Mouse (Mus musculus): ENCODE measurements around the gene Ptprcap. TPM values are rescaled to one million over a fixed set of nuclear protein-coding genes. Genes with fewer than 3 reads are reported as not detected.
A peak's percentile ranks its signal among the peaks of the same experiment; 100 is the strongest.

Ptprcap gene
- total RNA-seq, 2 experiments from 2014 or later: 1.2 to 1.6 TPM

GRCm38 (mm10) chr19:4146366-4147021, 6.9 kb upstream of the Ptprcap start:
- intact Hi-C loops (cut with DNase I): no loop called here
- no peak for DNase-seq

GRCm38 (mm10) chr19:4147022-4147405, 6.4 kb upstream of the Ptprcap start:
- intact Hi-C loops (cut with DNase I): no loop called here
- no peak for DNase-seq

DNA sequence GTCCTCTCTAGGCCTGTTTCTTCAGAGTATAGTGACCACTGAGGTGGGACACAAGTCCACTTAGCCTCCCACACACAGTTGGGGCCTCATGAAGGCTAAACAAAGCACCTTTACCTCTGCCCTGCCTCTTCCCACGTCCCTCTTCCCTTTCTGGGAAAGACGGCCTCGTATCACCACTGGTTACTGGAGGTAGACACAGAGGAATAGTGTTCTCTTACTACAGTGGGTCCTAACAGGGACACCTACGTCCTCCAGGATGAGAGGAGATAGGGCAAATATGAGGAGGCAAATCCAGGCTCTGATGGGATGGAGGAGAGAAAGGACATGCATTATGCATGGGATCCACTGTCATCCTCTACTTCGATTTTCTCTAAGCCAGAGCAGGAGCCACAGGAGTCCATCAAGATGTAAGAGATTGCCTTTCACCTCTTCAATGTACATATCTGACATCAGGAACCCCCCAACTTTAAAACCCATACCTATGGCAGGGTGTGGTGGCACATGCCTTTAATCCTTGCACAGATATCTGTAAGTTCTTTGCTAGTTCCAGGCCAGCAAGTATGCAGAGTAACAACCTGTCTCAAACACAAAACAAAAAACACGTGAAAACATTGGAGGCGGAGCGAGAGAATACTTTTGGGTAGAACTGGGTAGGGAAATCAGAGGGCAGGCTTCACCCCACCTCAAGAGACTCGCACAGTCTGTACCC, 5.5 kb upstream of the Ptprcap start:
- intact Hi-C loops (cut with DNase I): no loop called here
- no peak for DNase-seq

DNA sequence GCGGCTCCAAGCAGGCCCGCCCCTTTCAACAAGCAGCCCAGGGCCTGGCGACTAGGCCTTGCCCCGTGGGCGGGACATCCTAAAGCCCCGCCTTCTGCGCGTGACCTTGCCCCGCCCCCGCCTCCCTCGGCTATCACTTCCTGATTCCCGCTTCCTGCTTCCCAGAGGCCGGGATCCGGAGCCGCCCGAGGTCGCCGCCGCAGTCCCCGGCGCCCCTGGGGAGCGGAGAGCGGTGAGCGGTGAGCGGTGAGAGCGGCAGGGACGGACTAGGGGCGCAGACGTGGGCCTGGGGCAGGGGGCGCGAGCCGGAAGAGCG, 5.0 kb upstream of the Ptprcap start, which contains the start of gene Coro1b:
Gene Coro1b (plus strand): TSS at position 129 of the 316 bp plus-strand sequence.
- DNase-seq: peak; percentile 96
- intact Hi-C loops (cut with DNase I): no loop called here

DNA sequence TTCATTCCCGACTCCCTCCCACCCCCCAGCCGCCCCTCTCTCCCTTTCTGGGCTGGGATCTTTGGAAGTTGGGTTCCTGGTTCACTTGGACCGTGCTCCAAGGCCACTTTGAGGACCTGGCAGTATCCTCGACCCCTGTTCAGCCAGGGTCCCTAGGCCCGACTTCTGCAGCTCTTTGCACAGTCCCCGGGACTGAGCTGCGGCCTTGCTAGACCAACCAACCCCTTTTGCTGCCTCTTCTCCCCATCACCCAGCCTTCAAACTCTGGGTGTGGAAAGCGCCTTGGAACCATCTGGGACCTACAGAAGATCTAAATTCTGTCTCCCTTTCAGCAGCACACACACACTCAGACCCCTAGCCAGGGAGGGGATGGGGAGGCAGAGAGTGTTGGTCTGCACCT, 4.6 kb upstream of the Ptprcap start:
- DNase-seq: no peak
- intact Hi-C loops (cut with DNase I): no loop called here

DNA sequence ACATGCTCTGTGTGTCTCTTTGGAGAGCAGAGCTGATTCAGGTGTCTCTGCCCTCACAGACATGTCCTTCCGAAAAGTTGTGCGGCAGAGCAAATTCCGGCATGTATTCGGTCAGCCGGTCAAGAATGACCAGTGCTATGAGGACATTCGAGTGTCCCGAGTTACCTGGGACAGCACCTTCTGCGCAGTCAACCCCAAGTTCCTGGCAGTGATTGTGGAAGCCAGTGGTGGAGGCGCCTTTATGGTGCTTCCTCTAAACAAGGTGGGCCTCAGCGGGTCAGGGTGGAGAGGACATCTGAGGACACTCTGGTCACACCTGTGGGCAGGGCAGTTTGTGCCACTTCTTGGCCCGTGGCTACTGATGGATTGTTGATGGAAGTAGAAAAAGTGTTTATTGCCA, 4.1 kb upstream of the Ptprcap start:
- intact Hi-C loops (cut with DNase I): no loop called here
- no peak for DNase-seq

DNA sequence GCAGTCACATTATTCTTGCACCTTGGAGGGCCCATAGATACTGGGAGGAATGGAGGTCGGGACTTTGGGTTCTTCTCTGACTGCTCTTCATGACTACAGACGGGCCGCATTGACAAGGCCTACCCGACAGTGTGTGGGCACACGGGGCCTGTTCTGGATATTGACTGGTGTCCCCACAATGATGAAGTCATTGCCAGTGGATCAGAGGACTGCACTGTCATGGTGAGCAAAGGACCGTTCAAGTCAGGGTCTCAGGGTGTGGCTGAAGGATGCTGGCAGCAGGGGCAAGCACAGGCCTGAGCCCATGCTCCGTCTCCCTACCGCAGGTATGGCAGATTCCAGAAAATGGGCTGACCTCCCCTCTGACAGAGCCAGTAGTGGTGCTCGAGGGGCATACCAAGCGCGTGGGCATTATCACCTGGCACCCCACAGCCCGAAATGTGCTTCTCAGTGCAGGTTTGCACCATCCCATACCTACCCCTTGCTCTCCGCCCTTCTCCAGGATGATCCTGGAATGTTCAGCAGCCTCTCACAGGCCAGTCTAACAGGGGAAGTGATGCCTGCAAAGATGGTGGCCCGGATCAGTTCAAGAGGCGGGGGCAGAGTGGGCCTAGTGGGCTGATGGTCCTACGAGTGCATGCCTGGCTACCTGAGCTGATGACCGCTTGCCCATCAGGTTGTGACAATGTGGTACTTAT, 3.5 kb upstream of the Ptprcap start:
- DNase-seq: no peak
- intact Hi-C loops (cut with DNase I): no loop called here

GRCm38 (mm10) chr19:4150567-4151487, 2.6 kb upstream of the Ptprcap start:
- intact Hi-C loops (cut with DNase I): no loop called here
- no peak for DNase-seq

DNA sequence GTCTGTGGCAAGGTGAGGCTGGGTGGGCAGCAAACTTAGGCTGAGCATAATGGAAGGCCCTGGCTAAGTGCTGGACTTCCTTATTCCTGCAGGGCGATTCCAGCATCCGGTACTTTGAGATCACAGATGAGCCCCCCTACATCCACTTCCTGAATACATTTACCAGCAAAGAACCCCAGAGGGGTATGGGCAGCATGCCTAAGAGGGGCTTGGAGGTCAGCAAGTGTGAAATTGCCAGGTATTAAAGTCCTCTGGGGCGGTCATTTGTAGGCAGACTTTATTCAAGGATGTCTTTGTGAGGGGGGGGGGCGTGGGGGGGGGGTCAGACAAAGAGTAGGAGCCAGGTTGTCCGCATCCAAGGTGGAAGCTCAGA, 1.9 kb upstream of the Ptprcap start:
- no peak for DNase-seq
- intact Hi-C loops (cut with DNase I): no loop called here

GRCm38 (mm10) chr19:4151898-4152297, 1.5 kb upstream of the Ptprcap start:
- DNase-seq: no peak
- intact Hi-C loops (cut with DNase I): no loop called here

GRCm38 (mm10) chr19:4152445-4153231, 766 bp upstream of the Ptprcap start:
- peak; percentile 53 for DNase-seq
- intact Hi-C loops (cut with DNase I): no loop called here

- no peak for DNase-seq
- intact Hi-C loops (cut with DNase I): no loop called here
Measured at GRCm38 (mm10) chr19:4154437-4155222, 1.2 kb downstream of the Ptprcap start.

- intact Hi-C loops (cut with DNase I): no loop called here
- DNase-seq: no peak
Measured at GRCm38 (mm10) chr19:4155223-4156072, 2.0 kb downstream of the Ptprcap start.

DNA sequence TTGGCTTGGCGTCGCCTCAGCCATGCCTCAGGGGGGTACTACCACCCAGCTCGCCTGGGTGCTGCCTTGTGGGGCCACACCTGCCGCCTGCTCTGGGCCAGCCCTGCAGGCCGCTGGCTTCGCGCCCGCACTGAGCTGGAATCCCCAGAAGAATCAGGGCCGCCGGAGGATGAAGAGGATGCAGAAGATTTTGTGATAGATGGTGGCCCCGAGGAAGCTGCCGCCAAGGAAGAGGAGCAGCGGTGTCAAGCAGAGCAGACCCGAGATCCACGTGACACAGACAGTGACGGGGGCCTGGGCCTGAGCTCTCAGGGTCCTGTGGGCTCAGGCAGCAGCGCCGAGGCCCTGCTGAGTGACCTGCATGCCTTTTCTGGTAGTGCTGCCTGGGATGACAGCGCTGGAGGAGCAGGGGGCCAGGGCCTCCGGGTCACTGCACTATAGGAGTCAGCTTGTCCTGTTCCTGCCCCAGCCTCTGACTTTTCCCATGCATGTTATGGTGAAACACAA, 2.7 kb downstream of the Ptprcap start:
- intact Hi-C loops (cut with DNase I): no loop called here
- no peak for DNase-seq

DNA sequence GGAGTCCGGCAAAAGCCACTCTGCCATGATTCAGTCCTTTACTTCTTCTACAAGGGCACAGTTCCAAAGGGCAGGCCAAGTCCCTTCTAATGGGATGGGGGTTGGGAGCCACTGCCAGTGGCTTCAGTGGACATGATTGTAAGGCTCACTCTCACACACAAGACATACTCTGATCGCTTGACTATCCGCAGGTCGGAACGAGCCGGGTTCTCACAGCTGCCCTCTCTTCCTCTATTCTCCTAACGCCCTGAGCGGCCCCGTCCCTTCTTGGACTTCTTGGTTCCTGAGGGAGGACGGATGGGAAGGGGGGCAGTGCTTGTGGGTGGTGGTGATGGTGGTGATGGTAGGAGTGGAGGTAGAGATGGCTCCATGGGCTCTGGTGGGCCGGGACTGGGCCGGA, 3.4 kb downstream of the Ptprcap start:
- intact Hi-C loops (cut with DNase I): no loop called here

GRCm38 (mm10) chr19:4159049-4159448, 5.6 kb downstream of the Ptprcap start:
- DNase-seq: no peak
- intact Hi-C loops (cut with DNase I): no loop called here

More for the DNA sequence above, 3.4 kb downstream of the Ptprcap start:
- no peak for DNase-seq

DNA sequence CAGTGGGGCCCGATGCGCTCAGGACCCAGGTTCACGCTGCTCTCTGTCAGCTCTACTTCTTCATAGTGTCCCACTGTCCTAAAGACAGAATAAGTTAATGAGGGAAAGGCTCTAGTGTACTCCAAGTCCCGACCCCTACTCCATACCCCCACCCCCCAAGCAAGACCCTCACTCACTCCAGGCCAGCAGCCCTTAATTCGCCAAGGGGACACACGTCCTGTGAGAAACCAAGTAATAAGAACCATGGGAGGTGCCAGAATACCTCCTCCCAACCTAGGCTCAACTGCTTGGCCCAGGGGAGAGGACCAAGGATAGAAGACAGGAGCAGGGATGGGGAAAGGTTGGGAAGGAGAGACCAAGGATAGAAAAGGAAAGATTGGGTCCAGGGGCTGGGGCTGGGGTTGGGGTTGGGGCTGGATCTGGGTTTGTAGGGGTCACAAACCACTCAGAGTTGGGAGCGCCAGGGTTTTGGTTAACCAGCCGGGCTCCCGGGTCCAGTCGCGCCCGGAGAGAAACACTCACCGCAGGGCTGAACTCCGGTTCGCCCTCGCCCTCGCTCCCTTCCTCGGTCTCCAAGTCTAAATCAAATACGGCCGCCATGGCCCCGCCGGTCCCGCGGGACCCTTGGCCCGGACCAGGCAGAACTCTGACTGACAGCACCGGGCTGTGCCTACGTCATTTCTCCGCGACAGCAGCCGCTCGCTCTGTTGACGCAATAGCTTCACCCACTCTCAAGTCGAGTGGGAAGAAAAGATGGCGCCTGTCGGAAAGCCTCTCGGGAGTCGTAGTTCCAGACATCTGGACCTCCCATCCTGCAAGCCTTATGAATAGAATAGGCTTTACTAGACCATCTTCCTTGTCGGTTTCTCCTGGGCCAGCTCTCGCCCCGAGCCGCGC, 9.5 kb downstream of the Ptprcap start, which contains the start of gene Rps6kb2:
Gene Rps6kb2 (minus strand): TSS at position 709 of the 897 bp plus-strand sequence.
- peak; percentile 97 for DNase-seq
- intact Hi-C loops (cut with DNase I): no loop called here
